Mouse (Mus musculus) forebrain, embryonic 10.5 days (tissue): ENCODE measurements at regions not wholly inside any gene's neighbourhood (a gene's known extent, or its start where the extent isn't known, plus 50 kb on each side); places are given as distances from the start of the nearest gene placed in this dataset.
A peak's percentile ranks its signal among the peaks of the same experiment; 100 is the strongest.

Source experiments
- DNase-seq: peaks from one replicate; pipeline ENCODE4 v3.0.0-alpha.2; 2017; ENCODE audit warnings: low spot score; ENCODE audit errors: extremely low spot score
- H3K27ac ChIP-seq: fragments of 300-500 bp; sonication (generic); 2 replicates; pipeline ENCODE4 v1.5.1; 2016; ENCODE audit warnings: mild to moderate bottlenecking
- H3K27me3 ChIP-seq: fragments of 300-500 bp; sonication (generic); 2 replicates; pipeline ENCODE4 v1.6.1; 2016; ENCODE audit warnings: mild to moderate bottlenecking; ENCODE audit not compliant: poor library complexity, severe bottlenecking
- H3K36me3 ChIP-seq: fragments of 300-500 bp; sonication (generic); replicated peaks from 2 replicates; pipeline ENCODE4 v1.6.1; 2016; ENCODE audit warnings: mild to moderate bottlenecking, moderate library complexity
- H3K4me1 ChIP-seq: fragments of 300-500 bp; sonication (generic); 2 replicates; pipeline ENCODE4 v1.6.1; 2016
- H3K4me3 ChIP-seq: fragments of 300-500 bp; sonication (generic); 2 replicates; pipeline ENCODE4 v1.5.1; 2016; ENCODE audit warnings: mild to moderate bottlenecking, moderate library complexity
- H3K9me3 ChIP-seq: fragments of 300-500 bp; sonication (generic); 2 replicates; pipeline ENCODE4 v1.6.1; 2016; ENCODE audit warnings: mild to moderate bottlenecking, moderate library complexity
- WGBS: fragments of 180-500 bp; shearing (Covaris S2); methylation state at CpG from one replicate; pipeline ENCODE4 v1.1.7; 2016; 5-methylcytosine and 5-hydroxymethylcytosine counted together

GRCm38 (mm10) chr11:84624100-84624499, 98.8 kb upstream of the Lhx1 start:
- Histone ChIP-seq H3K27ac (no peak overlapping the region), H3K36me3 (no peaks in the 10 kb centered on the region), H3K27me3 (peaks cover 16% of the 10 kb centered on the region; the same call in 1 of the 2 replicates), H3K4me3 (no peak overlapping the region), H3K9me3 (no peaks in the 10 kb centered on the region), H3K4me1 (peaks cover 11% of the 10 kb centered on the region)
- DNase-seq = no peak
- 42% methylated on average over 5 of the region's 5 CpGs for WGBS

GRCm38 (mm10) chr11:84619713-84620112, 94.4 kb upstream of the Lhx1 start:
- H3K36me3 ChIP-seq = no peaks in the 10 kb centered on the region
- H3K9me3 ChIP-seq = no peaks in the 10 kb centered on the region
- 90% methylated on average over 4 of the region's 4 CpGs for WGBS
- H3K27ac ChIP-seq = no peak overlapping the region
- H3K27me3 ChIP-seq = peaks cover 5% of the 10 kb centered on the region; the same call in 1 of the 2 replicates
- DNase-seq = no peak
- no peak overlapping the region for H3K4me3 ChIP-seq
- peaks cover 5% of the 10 kb centered on the region for H3K4me1 ChIP-seq

DNA sequence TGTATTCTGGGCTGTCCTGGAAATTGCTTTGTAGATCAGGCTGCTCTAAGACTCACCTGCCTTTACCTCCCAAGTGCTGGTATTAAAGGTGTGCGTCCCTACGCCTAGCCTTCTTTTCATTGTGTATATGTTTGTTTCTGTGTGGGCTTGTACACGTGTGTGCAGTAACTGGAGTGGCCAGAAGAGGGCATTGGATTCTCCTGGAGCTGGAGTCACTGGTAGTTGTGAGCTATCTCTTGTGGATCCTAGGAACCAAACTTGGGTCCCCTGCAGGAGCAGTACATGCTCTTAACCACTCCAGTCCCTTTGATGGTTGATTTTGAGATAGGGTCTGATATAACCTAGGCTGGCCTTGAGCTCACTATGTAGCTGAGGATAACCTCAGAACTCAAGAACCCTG, 93.2 kb upstream of the Lhx1 start:
- 89% methylated on average over 3 of the region's 3 CpGs for WGBS
- no peak overlapping the region for H3K4me3 ChIP-seq
- no peaks in the 10 kb centered on the region for H3K4me1 ChIP-seq
- no peaks in the 10 kb centered on the region for H3K36me3 ChIP-seq
- H3K27me3 ChIP-seq = no peaks in the 10 kb centered on the region
- DNase-seq = no peak
- H3K27ac ChIP-seq = no peak overlapping the region
- H3K9me3 ChIP-seq = no peaks in the 10 kb centered on the region

GRCm38 (mm10) chr11:84612982-84613720, 87.8 kb upstream of the Lhx1 start:
- peaks cover 20% of the 10 kb centered on the region for H3K27me3 ChIP-seq
- no peaks in the 10 kb centered on the region for H3K36me3 ChIP-seq
- 83% methylated on average over 9 of the region's 9 CpGs for WGBS
- no peak overlapping the region for H3K27ac ChIP-seq
- no peaks in the 10 kb centered on the region for H3K9me3 ChIP-seq
- H3K4me3 ChIP-seq = no peak overlapping the region
- 0 out of 2 replicates have a peak, but pooled peaks cover 4% of the 10 kb centered on the region for H3K4me1 ChIP-seq
- no peak for DNase-seq

DNA sequence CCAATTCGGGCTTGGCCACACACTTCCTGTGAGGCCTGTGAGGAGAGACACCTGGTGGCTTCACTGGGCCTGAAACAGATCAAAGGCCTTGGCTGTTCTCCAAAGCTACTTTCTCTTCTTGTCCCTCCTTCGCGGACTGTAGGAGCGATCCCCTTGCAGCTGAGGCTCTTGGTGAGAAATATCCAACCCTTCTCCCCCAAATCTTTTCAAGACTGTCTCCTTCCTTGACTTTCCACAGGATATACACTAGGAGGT, 86.2 kb upstream of the Lhx1 start:
- peaks cover 34% of the 10 kb centered on the region for H3K27me3 ChIP-seq
- no peak overlapping the region for H3K4me3 ChIP-seq
- H3K4me1 ChIP-seq = 0 out of 2 replicates have a peak, but pooled peaks cover 4% of the 10 kb centered on the region
- no peak for DNase-seq
- WGBS = 82% methylated on average over 4 of the region's 4 CpGs
- H3K36me3 ChIP-seq = no peaks in the 10 kb centered on the region
- H3K9me3 ChIP-seq = no peaks in the 10 kb centered on the region
- H3K27ac ChIP-seq = no peak overlapping the region

DNA sequence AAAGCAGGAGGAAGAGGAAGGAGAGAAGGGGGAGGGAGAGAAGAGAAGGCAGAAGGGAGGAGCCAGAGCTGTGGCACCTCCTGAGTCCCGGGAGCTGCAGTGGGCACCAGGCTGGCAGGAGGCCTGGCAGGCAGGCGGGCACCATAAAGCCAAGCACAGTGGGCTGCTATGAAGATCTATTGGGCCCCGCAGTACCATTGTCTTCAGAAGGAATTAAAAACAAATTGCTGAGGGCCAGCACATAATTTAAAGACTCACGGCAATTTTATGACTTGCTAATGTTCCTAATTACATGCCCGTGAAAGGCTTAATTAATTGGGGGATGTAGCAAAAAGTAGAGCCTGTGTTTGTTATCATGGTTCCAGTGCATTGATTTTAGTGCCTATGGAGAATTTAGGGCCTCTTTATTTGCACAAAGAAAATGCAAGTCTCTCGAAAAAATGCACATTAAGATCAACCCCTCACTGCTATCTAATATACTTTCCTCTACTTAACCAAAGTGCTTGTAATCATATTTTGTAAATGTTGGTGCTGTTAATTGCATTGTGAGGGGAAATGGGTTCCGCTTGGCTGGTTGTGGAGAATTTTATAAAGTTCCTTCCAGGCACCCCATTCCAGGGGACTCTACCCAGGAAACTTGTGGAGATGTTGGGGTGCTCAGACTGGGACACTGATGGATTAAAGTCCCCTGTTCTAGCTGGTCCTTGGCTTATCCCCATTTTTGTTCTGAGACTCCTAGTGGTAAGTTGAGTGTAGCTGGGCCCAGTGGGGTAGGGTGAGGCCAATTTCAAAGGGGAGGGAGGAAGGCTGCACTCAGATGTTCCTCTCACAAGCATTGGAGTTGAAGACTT, 85.7 kb upstream of the Lhx1 start:
- Histone ChIP-seq H3K27me3 (peaks cover 40% of the 10 kb centered on the region), H3K27ac (no peak overlapping the region), H3K4me1 (0 out of 2 replicates have a peak, but pooled peaks cover 4% of the 10 kb centered on the region), H3K4me3 (no peak overlapping the region), H3K9me3 (no peaks in the 10 kb centered on the region), H3K36me3 (no peaks in the 10 kb centered on the region)
- 78% methylated on average over 7 of the region's 7 CpGs for WGBS
- no peak for DNase-seq

GRCm38 (mm10) chr11:84604781-84605180, 79.4 kb upstream of the Lhx1 start:
- DNase-seq = no peak

DNA sequence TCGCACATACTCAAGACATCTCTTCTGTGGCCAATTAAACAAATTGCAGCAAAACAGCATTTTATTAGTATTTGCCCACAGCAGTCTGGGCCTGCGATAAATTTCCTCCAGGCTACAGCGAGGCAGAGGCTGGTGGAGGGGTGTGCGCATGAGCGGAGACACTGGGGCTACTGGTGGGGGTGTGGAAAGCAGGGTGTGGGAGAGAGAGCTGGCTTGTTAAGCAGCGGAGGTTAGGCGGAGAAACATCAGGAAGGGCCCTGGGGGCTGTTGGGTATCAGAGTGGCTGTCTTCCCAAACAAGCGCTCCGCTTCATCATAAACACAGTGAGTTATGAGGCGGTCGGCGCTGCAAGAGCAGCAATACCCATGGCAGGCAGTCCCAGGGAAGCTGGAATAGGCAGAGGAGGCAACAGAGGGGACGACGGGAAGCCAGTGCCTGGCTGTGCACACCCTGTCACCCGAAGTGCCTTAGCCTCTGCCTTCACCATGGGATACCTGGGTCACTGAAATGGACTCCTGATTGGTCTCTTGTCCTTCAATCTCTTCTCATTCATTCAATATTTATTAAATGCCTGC, 74.0 kb upstream of the Lhx1 start:
- no peak for DNase-seq
- H3K27ac ChIP-seq = no peak overlapping the region
- peaks cover 17% of the 10 kb centered on the region for H3K4me1 ChIP-seq
- no peak overlapping the region for H3K4me3 ChIP-seq
- H3K9me3 ChIP-seq = no peaks in the 10 kb centered on the region
- H3K27me3 ChIP-seq = peaks cover 77% of the 10 kb centered on the region
- 59% methylated on average over 15 of the region's 15 CpGs for WGBS
- H3K36me3 ChIP-seq = no peaks in the 10 kb centered on the region

More at GRCm38 (mm10) chr11:84604781-84605180, 79.4 kb upstream of the Lhx1 start:
- no peaks in the 10 kb centered on the region for H3K9me3 ChIP-seq
- 4% methylated on average over 6 of the region's 6 CpGs for WGBS
- H3K4me1 ChIP-seq = peaks cover 18% of the 10 kb centered on the region
- H3K27ac ChIP-seq = peak overlapping the region; percentile 22; the same call in 1 of the 2 replicates
- H3K4me3 ChIP-seq = no peak overlapping the region
- peaks cover 80% of the 10 kb centered on the region for H3K27me3 ChIP-seq
- H3K36me3 ChIP-seq = no peaks in the 10 kb centered on the region

- Histone ChIP-seq H3K36me3 (no peaks in the 10 kb centered on the region), H3K4me3 (no peak overlapping the region), H3K27ac (no peak overlapping the region), H3K9me3 (no peaks in the 10 kb centered on the region), H3K4me1 (peaks cover 19% of the 10 kb centered on the region), H3K27me3 (peaks cover 67% of the 10 kb centered on the region)
- no peak for DNase-seq
- 88% methylated on average over 9 of the region's 9 CpGs for WGBS
Observed at GRCm38 (mm10) chr11:84597572-84598295, 72.4 kb upstream of the Lhx1 start.

GRCm38 (mm10) chr11:84592715-84593339, 67.5 kb upstream of the Lhx1 start:
- no peaks in the 10 kb centered on the region for H3K9me3 ChIP-seq
- H3K4me3 ChIP-seq = no peak overlapping the region
- 39% methylated on average over 6 of the region's 6 CpGs for WGBS
- peaks cover 45% of the 10 kb centered on the region for H3K27me3 ChIP-seq
- peaks cover 14% of the 10 kb centered on the region for H3K4me1 ChIP-seq
- no peak for DNase-seq
- no peak overlapping the region for H3K27ac ChIP-seq
- H3K36me3 ChIP-seq = no peaks in the 10 kb centered on the region

DNA sequence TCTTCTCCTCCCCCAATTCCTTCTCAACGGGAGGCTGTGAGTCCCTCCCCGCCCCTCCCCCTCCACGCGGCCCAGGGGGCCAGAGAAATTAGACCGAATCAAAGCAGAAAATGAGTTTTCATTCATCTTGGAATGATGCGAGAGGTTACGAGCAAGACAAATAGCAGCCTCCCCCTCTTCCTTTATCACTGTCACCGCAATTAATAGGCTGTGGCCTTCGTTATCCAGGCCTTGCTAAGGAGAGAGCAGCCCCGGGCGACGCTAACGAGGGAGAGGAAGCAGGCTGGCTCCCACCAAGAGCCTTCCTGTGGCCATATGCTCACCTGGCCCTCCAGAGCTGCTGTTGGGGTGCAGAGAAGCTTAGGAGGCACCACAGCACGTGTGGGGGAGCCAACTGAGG, 61.8 kb upstream of the Lhx1 start:
- no peaks in the 10 kb centered on the region for H3K36me3 ChIP-seq
- DNase-seq = no peak
- peak overlapping the region; percentile 51; the same call in 1 of the 2 replicates for H3K27ac ChIP-seq
- H3K4me3 ChIP-seq = no peak overlapping the region
- H3K9me3 ChIP-seq = no peaks in the 10 kb centered on the region
- H3K4me1 ChIP-seq = peaks cover 26% of the 10 kb centered on the region
- peaks cover 56% of the 10 kb centered on the region for H3K27me3 ChIP-seq
- WGBS = 25% methylated on average over 14 of the region's 14 CpGs

DNA sequence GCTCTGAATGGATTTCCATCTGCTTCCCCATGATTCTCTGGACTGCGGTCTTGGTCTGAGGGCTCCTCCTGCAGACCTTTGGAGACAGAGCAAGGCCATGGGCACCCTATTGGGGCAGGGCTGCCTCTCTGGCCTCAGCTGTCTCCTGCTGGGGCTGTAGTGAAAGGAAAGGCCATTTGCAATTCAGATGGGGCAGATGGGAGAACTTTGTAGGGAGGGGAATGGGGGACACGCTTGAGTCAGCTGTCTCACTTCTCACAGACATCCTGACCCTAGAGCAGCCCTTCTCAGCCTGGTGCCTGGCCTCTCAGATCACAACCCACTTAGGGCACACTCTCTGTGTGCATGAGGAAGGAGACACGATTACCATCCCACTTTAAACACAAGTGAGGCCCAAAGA, 60.3 kb upstream of the Lhx1 start:
- H3K4me1 ChIP-seq = peaks cover 26% of the 10 kb centered on the region
- H3K9me3 ChIP-seq = no peaks in the 10 kb centered on the region
- H3K27ac ChIP-seq = peak overlapping the region; percentile 20; the same call in 1 of the 2 replicates
- no peaks in the 10 kb centered on the region for H3K36me3 ChIP-seq
- DNase-seq = no peak
- no peak overlapping the region for H3K4me3 ChIP-seq
- H3K27me3 ChIP-seq = peaks cover 57% of the 10 kb centered on the region
- WGBS = 33% methylated on average over 3 of the region's 3 CpGs
